Mouse (Mus musculus) neutrophil, adult 5-6 weeks (primary cell): ENCODE results near the gene Cluap1. TPM values are rescaled to one million over a fixed set of nuclear protein-coding genes. Genes with fewer than 3 reads are reported as not detected.

ENCODE experiments used
- ATAC-seq: fragments of 151-379, 151-347 bp; 2 replicates; pipeline ENCODE4 v1.8.0; 2017; ENCODE audit warnings: mild to moderate bottlenecking, moderate TSS enrichment; ENCODE audit not compliant: insufficient number of reproducible peaks, poor library complexity, low FRiP score, severe bottlenecking; ENCODE audit errors: extremely low read depth
- total RNA-seq: library from RNA; stranded (forward); fragments of 200-1000 nt; gene quantifications from 2 replicates; pipeline ENCODE4 v1.2.3, GENCODE M21; 2017

Cluap1 gene
- 37.4 and 52.8 TPM in 2 replicates for total RNA-seq

- ATAC-seq, result peak; percentile 93
These were observed at the start of gene Cluap1, which contains the start of gene 1700037C18Rik for GRCm38 (mm10) chr16:3908537-3909111. Gene Cluap1, plus strand, starts transcription at chr16:3908801. Gene 1700037C18Rik, minus strand, starts transcription at chr16:3908689.

GRCm38 (mm10) chr16:3859254-3859653, 49.3 kb upstream of the Cluap1 start:
- no peak for ATAC-seq

GRCm38 (mm10) chr16:3871815-3872214, 36.8 kb upstream of the Cluap1 start:
- peak; percentile 42 for ATAC-seq

- peak; percentile 94 for ATAC-seq
These were observed 36.2 kb upstream of the Cluap1 start, which contains the start of gene Naa60 for GRCm38 (mm10) chr16:3872216-3873047. Gene Naa60, plus strand, starts transcription at chr16:3872375.

- ATAC-seq, result no peak
These were observed 32.3 kb upstream of the Cluap1 start for GRCm38 (mm10) chr16:3876346-3876745.

GRCm38 (mm10) chr16:3884201-3885064, 24.2 kb upstream of the Cluap1 start, which contains the start of the genes Zfp597 and Gm20695:
Gene Zfp597, minus strand, starts transcription at chr16:3884561.
Gene Gm20695, plus strand, starts transcription at chr16:3884648.
- peak; percentile 98 for ATAC-seq

- no peak for ATAC-seq
These were observed 23.4 kb upstream of the Cluap1 start for GRCm38 (mm10) chr16:3885065-3885670.

- no peak for ATAC-seq
These were observed 16.8 kb upstream of the Cluap1 start for GRCm38 (mm10) chr16:3891621-3892295.

- ATAC-seq, result no peak
These were observed 14.9 kb upstream of the Cluap1 start for GRCm38 (mm10) chr16:3893739-3894138.

GRCm38 (mm10) chr16:3895173-3895792, 13.3 kb upstream of the Cluap1 start:
- ATAC-seq, result peak; percentile 93

GRCm38 (mm10) chr16:3896046-3896445, 12.6 kb upstream of the Cluap1 start:
- ATAC-seq, result no peak

GRCm38 (mm10) chr16:3896553-3896952, 12.0 kb upstream of the Cluap1 start:
- ATAC-seq, result no peak

GRCm38 (mm10) chr16:3907471-3907870, 1.1 kb upstream of the Cluap1 start:
- no peak for ATAC-seq

GRCm38 (mm10) chr16:3909118-3909517, 517 bp downstream of the Cluap1 start:
- ATAC-seq, result no peak

- peak; percentile 41 for ATAC-seq
These were observed 12.2 kb downstream of the Cluap1 start for GRCm38 (mm10) chr16:3920756-3921155.

- ATAC-seq, result no peak
These were observed 14.9 kb downstream of the Cluap1 start for GRCm38 (mm10) chr16:3923515-3923914.

GRCm38 (mm10) chr16:3923966-3924365, 15.4 kb downstream of the Cluap1 start:
- no peak for ATAC-seq

- ATAC-seq, result no peak
These were observed 20.0 kb downstream of the Cluap1 start for GRCm38 (mm10) chr16:3928582-3928981.
